Mouse (Mus musculus): Measurements from ENCODE around the gene Ltn1.

Ltn1 gene

DNA sequence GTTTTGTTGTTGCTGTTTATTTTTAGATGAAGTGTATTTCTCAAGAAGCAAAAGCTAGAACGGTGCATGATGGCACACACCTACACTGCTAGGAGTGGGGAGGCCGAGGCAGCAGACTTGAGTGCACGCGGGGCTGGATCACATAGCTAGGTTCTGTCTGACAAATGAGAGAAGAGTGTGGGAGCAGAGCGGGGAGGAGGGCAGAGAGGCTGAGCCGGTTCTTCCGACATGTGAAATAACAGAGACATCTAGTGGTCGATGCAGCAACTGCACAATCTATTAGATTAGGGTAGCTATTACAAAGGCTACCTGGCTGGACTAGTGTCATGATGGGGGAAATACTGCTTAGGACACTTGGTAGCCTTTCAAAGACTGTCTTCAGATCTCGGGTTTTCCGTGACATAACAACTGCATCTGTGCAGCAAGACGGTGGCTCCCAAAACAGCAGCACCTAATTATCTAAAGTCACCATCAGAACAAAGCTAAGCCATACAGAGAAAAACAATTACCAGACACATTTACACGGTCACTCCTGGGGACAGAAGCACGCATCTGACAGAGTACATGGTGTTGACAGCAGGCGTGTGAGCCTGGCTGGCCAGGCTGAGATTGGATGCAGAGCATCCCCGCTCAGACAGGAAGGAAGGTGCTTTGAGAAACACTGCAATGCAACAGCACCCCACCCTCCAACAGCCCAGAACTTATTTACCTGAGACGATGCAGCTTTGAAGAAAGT lies 38.4 kb downstream of the Ltn1 start:
- DNase-seq (ENCODE audit: low spot score in 2 of 2): peak; percentile 26 to 35

DNA sequence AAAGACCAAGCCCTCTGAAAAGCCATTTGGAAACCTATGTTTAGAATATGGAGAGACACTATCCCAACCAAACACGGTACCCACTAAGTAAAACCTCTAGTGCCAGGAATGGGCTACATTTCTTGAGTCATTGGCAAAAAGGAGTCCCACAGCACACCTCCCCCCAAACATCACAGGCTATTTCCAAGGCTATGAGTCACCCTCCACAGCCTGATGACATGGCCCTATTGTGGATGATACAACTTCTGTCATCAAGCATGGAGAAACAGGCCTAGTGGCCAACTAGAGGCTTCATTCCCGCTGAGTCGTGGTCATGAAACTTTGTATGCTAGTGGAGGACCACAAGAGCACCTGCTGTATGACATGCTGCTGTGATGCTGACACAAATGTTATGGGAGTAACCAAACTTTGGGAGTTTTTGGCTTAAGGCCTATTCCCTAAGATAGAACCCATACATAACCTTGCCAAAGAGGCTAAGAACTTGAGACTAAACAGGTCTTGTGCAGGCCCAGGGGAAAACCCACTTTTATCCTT lies 44.9 kb downstream of the Ltn1 start:
- DNase-seq (ENCODE audit: low spot score in 2 of 2): no peak

DNA sequence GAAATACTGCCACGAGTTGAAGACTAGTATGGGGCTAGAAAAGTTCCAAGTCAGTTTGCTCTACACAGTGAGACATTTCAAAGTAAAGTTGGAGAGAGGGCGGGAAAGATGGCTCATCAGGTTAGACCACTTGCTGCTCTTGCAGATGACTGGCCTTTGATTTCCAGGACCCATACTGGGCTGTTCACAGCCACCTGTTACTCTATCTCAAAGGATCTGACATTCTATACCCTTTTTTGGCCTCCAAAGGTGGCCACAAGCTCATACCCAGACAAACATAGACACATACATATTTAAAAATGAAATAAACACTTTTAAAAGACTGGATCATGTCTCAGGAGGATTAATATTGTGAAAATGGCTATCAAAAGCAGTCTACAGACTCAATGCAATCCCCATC lies 48.0 kb downstream of the Ltn1 start:
- no peak for DNase-seq (ENCODE audit: low spot score in 2 of 2)

DNA sequence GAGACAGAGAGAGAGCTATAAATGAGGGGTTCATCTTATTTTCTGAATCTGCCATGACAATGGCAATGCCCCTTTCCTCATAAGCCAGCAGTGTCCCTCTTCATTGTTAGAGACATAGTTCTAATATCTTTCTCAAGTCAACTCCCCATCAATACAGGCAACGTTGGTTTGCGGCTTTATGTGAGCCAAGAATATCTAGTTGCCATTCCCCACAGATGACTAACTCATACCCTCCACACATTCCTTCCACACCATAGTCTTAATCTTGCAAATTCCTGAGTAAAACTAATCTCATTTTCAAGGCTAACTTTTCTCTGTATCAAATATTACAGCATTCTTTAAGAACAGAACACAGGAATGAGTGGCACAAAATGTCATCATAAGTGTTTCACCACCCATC lies 49.4 kb downstream of the Ltn1 start:
- no peak for DNase-seq (ENCODE audit: low spot score in 2 of 2)

GRCm38 (mm10) chr16:87366445-87366844 lies 66.0 kb downstream of the Ltn1 start:
- no peak for DNase-seq (ENCODE audit: low spot score in 2 of 2)

GRCm38 (mm10) chr16:87366035-87366434 lies 66.4 kb downstream of the Ltn1 start:
- DNase-seq (ENCODE audit: low spot score in 2 of 2): no peak

DNA sequence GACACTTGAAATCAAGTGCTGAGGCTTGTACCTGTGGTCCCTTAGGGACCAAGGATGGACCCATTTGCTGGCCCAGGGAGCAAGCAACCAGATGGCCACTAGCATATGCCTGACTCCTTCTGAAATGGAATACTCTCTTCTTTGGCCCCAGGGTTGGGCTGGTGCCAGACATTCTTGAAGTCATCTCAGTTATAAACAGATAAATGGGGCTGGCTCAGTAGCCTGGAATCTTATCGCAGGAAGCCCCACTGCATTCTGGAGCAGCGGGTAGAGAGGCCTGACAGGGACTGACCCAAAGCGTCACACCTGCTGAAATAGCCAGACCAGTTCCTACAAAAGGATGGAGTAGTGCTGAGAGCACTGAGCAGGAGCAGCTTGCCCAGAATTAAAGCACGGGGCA lies 68.2 kb downstream of the Ltn1 start:
- DNase-seq (ENCODE audit: low spot score in 2 of 2): no peak

DNA sequence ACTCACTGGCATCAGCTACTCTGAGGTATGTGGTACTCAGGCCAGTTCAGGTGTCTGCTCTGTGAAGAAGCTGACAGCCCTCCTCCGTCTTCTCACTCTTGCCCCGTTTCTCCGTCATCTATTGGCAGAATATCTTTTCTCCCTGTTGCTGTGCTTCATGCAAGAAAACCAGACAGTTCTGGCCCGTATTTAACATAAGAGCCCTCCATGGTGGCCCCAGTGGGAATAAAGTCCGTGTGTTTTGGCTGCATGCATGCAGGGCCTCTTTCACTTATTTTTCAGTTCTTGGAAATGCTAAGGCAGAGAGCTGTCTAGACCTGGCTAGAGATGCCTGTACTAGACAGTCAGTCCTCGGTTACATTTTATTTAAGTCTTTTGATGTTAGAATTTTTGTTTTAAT lies 72.3 kb downstream of the Ltn1 start:
- DNase-seq (ENCODE audit: low spot score in 2 of 2): no peak

GRCm38 (mm10) chr16:87354748-87355147 lies 77.7 kb downstream of the Ltn1 start:
- no peak for DNase-seq (ENCODE audit: low spot score in 2 of 2)

DNA sequence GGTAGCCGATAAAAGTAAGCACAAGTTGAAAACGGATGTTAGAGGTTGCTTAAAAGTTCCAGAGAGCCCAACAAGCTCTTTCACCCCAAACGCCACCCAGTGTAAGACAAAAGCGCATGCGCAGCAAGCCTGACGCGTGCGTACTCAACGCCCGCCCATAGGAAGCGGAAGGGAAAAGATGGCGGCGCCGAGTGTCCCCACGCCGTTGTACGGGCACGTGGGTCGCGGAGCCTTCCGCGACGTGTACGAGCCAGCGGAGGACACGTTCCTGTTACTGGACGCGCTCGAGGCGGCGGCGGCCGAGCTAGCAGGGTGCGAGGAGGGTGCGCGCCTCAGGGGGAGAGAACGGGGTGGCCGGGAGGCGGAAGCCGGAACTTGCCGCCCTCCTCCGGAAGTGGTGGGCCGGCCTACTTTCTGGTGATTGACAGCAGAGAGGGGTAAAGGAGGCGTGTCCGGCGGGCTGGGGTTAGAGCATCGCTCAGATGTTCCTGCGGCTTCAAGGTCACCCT lies 78.3 kb downstream of the Ltn1 start, which contains the start of gene N6amt1:
Gene N6amt1 (plus strand): TSS at position 111 of the 509 bp plus-strand sequence.
- peak; percentile 88 to 98 for DNase-seq (ENCODE audit: low spot score in 2 of 2)

DNA sequence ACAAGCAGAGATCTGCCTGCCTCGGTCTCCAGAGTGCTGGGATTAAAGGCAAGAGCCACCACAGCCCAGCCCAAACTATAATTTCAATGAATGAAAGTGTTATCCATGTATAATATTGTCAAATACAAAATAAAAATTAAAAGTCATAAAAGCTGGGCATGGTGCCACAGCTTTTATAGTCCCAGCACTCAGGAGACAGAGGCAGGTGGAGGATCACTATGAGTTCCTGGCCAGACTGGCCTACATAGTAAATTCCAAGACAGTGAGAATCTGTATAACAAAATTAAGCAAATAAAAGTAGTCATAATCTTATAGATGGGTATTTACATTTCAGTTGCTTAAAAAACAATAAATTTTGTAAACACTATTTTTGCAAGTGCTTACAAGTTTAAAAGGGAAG lies 78.8 kb downstream of the Ltn1 start:
- no peak for DNase-seq (ENCODE audit: low spot score in 2 of 2)

- DNase-seq (ENCODE audit: low spot score in 2 of 2): no peak
Measured at GRCm38 (mm10) chr16:87351386-87352105, 80.9 kb downstream of the Ltn1 start.

- peak; percentile 23 to 60 for DNase-seq (ENCODE audit: low spot score in 2 of 2)
Measured at GRCm38 (mm10) chr16:87348133-87348532, 84.3 kb downstream of the Ltn1 start.

- DNase-seq (ENCODE audit: low spot score in 2 of 2): no peak
Measured at GRCm38 (mm10) chr16:87341043-87341572, 91.3 kb downstream of the Ltn1 start.

- DNase-seq (ENCODE audit: low spot score in 2 of 2): no peak
Measured at GRCm38 (mm10) chr16:87334756-87335155, 97.7 kb downstream of the Ltn1 start.

GRCm38 (mm10) chr16:87329986-87330385 lies 102.4 kb downstream of the Ltn1 start:
- DNase-seq (ENCODE audit: low spot score in 2 of 2): no peak
